Mouse (Mus musculus) layer of hippocampus, postnatal 10 days (tissue): Measurements from ENCODE around the gene Olfr104-ps. TPM values are rescaled to one million over a fixed set of nuclear protein-coding genes. Genes with fewer than 3 reads are reported as not detected.

ENCODE experiments used
- DNase-seq, 2 experiments: peaks; one replicate each; pipeline ENCODE4 v3.0.0; 2021; ENCODE audit warnings: low spot score in 2 of 2
- long read RNA-seq: library from polyadenylated mRNA; stranded (forward); transcript quantifications from one replicate; pipeline ENCODE4 v2.0.0, GENCODE M21; 2023
- total RNA-seq, 2 experiments: library from RNA; stranded (reverse); gene quantifications; 2 replicates each; pipeline ENCODE4 v1.2.3; 2021

The Olfr104-ps gene
- not detected for total RNA-seq
- long read RNA-seq, result 0 reads

- no peak for DNase-seq
Observed at GRCm38 (mm10) chr17:37359282-37359681, at the start of gene Olfr104-ps. Gene Olfr104-ps (plus strand): TSS chr17:37359582.

- DNase-seq, result no peak
Observed at GRCm38 (mm10) chr17:37310146-37310699, 49.2 kb upstream of the Olfr104-ps start.

GRCm38 (mm10) chr17:37316954-37317353, 42.4 kb upstream of the Olfr104-ps start, which contains the start of gene Olfr102:
Gene Olfr102 (minus strand): TSS chr17:37317054.
- no peak for DNase-seq

GRCm38 (mm10) chr17:37339598-37339997, 19.8 kb upstream of the Olfr104-ps start, which contains the start of gene Olfr103:
Gene Olfr103 (minus strand): TSS chr17:37339698.
- no peak for DNase-seq

GRCm38 (mm10) chr17:37378733-37379132, 19.4 kb downstream of the Olfr104-ps start, which contains the start of gene Olfr105-ps:
Gene Olfr105-ps (plus strand): TSS chr17:37379033.
- no peak for DNase-seq

- DNase-seq, result no peak
Observed at GRCm38 (mm10) chr17:37390093-37390492, 30.7 kb downstream of the Olfr104-ps start, which contains the start of gene Olfr106-ps. Gene Olfr106-ps (plus strand): TSS chr17:37390393.

- no peak for DNase-seq
Observed at GRCm38 (mm10) chr17:37398926-37399325, 39.5 kb downstream of the Olfr104-ps start, which contains the start of gene Olfr107. Gene Olfr107 (plus strand): TSS chr17:37399226.

- DNase-seq, result no peak
Observed at GRCm38 (mm10) chr17:37413380-37413779, 54.0 kb downstream of the Olfr104-ps start.

Other genes with a start within 250 kb of the Olfr104-ps start
- not detected for gene Olfr92, start 239.5 kb upstream of the Olfr104-ps start, total RNA-seq
- gene Olfr93, start 198.1 kb upstream of the Olfr104-ps start, total RNA-seq, result not detected
- not detected for gene Ubd, start 165.7 kb upstream of the Olfr104-ps start, total RNA-seq
- not detected for gene Olfr94, start 158.6 kb upstream of the Olfr104-ps start, total RNA-seq
- not detected for gene Olfr95, start 146.5 kb upstream of the Olfr104-ps start, total RNA-seq
- not detected for gene Olfr96, start 139.4 kb upstream of the Olfr104-ps start, total RNA-seq
- gene Olfr97, start 122.3 kb upstream of the Olfr104-ps start, total RNA-seq, result not detected
- gene Olfr98, start 95.8 kb upstream of the Olfr104-ps start, total RNA-seq, result not detected
- gene H2-M3, start 89.4 kb upstream of the Olfr104-ps start, total RNA-seq, result 1 to 10 TPM; 1.7 to 2.5 TPM
- not detected for gene Olfr99, start 76.1 kb upstream of the Olfr104-ps start, total RNA-seq
- gene Olfr101, start 55.3 kb upstream of the Olfr104-ps start, total RNA-seq, result not detected
- gene Olfr102, start 42.5 kb upstream of the Olfr104-ps start, total RNA-seq, result not detected
- not detected for gene Olfr103, start 19.9 kb upstream of the Olfr104-ps start, total RNA-seq
- gene Olfr105-ps, start 19.5 kb downstream of the Olfr104-ps start, total RNA-seq, result not detected
- not detected for gene Olfr106-ps, start 30.8 kb downstream of the Olfr104-ps start, total RNA-seq
- under 1 TPM in 1 of 2 experiments, not detected in 1; 0.11 TPM for gene Olfr107, start 39.6 kb downstream of the Olfr104-ps start, total RNA-seq
- gene Olfr108, start 85.9 kb downstream of the Olfr104-ps start, total RNA-seq, result not detected
- gene Olfr109, start 99.3 kb downstream of the Olfr104-ps start, total RNA-seq, result not detected
- gene H2-M2, start 124.0 kb downstream of the Olfr104-ps start, total RNA-seq, result not detected
- gene Olfr110, start 132.9 kb downstream of the Olfr104-ps start, total RNA-seq, result not detected
- gene Olfr111, start 148.4 kb downstream of the Olfr104-ps start, total RNA-seq, result not detected
- gene Olfr112, start 209.9 kb downstream of the Olfr104-ps start, total RNA-seq, result not detected
- gene Olfr113, start 218.1 kb downstream of the Olfr104-ps start, total RNA-seq, result not detected
- gene Olfr114, start 233.2 kb downstream of the Olfr104-ps start, total RNA-seq, result not detected